Mouse (Mus musculus): ENCODE measurements around the gene Tnxb. TPM values are rescaled to one million over a fixed set of nuclear protein-coding genes. Genes with fewer than 3 reads are reported as not detected.

Gene Tnxb
- 10 to 100 TPM; 28.3 to 32.8 TPM for total RNA-seq (2021)
- long read RNA-seq, experiment 1, partial matches to known transcripts, result 2 of 2 reads
- long read RNA-seq, experiment 1, other reads (novel, unspliced or antisense), result 0 of 2 reads
- long read RNA-seq, experiment 2, result 0 reads

DNA sequence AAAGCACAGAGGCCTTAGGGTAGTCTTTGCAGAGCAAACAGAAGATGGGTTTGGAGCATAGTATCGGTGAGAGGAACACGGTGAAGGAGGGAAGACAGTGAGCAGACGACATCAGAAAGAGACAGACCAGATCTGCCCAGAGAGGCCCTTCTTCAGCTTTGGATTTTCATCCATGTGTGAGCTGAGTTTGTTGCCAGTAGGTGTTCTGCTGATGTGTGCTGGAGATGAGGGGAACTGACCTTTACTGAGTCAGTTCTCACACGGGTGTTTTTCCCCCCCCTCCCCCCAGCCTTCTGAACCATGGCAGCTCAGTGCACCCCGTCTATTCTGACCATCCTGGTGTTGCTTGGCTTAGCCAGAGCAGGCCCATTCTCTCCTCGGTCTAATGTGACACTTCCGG, at the start of gene Tnxb:
Tnxb (plus strand) TSS at position 301 of the 400 bp plus-strand sequence.
- DNase-seq (ENCODE audit: low spot score), result no peak

DNA sequence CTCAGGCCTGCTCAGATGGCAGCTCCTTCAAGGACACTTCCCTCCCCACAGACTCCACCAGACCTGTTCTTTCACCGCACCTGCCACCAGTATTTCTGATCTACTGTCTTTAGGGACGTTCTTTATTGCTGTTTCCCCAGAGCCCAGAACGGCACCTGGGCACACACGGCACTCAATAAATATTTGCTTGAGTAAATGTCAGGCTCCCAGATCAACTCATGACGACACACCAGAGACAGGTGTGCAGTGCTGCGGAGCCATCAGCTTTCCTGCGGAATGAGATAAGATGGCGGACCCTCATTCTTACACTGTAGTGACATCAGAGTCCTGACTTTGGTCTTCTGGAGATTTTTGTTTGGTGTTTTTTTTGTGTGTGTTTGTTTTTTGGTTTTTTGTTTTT, 49.3 kb upstream of the Tnxb start:
- no peak for DNase-seq (ENCODE audit: low spot score)

DNA sequence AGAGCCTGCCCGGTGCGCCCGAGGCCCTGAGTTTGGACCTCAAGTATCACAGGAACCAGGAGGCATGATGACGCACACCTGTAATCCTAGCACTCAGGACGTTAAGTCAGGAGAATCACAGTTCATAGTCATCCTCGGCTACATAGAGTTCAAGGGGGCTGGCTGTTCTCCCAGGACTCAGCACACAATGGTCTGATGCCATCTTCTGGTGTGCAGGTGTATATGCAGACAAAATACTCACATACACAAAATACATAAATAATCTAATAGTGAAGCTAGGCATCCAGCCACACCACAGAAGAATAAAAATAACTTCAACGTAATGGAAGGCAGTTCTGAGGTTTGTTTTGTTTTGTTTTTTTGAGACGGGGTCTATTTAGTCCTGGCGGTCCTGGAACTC, 47.2 kb upstream of the Tnxb start:
- no peak for DNase-seq (ENCODE audit: low spot score)

DNA sequence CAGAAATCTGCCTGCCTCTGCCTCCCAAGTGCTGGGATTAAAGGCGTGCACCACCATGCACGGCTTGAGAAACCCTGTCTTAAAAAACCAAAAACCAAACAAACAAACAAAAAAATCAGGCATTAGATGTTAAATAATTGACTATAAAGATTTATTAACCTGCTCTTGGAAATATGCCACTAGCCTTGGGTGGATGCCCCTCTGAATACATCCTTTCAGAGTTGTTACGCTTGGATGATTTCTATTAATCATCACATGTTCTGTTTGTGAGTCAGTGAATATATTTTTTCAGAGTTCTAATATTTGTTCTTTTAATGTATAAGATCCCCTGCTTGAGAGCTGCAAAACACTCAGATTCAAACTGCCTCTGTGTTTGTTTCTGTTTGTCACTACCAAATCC, 45.4 kb upstream of the Tnxb start:
- DNase-seq (ENCODE audit: low spot score), result no peak

DNA sequence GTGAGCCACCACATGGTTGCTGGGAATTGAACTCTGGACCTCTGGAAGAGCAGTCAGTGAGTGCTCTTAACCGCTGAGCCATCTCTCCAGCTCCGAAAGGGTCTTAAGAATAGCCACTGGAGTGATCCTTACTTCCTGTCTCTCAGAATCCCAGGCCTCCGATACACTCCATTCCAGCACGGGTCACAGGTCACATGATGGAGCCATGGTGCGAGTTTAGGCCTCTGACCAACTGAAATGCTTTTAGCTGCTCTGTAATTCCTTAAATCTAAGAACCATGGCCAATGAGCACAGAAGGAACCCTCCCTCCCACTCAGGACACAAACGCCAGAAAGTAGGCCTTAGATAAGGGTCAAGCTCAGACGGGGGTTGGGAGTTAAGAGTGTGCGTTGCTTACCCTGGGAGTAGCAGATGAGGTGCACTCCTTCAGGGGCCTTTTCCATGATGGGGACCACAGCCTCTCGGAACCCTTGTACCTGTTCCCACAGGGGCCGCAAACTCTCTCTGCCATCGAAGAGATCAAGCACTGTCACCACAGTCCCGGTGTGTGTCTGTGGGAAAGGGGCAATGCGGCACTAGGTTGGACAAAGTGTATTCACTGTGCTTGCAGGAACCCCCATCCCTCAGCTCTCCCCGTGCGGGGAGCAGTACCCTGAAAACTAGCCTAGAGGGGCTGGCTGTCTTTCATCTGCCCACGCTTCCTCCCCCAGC, 44.1 kb upstream of the Tnxb start:
- DNase-seq (ENCODE audit: low spot score), result no peak

DNA sequence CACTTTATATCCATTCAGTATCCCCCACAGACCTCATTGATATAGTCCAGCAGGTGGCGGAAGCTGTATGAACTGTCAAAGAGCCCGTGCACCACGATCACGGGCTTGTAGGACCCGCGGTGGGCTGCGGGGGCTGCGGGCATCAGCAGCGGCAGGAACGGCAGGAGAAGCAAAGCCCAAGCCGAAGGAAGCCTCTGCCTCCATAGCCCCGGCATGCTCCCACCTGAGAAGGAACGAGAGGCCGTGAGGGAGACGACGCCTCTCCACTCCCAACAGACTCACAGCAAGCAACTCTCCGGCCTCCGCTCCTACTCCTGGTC, 43.6 kb upstream of the Tnxb start:
- no peak for DNase-seq (ENCODE audit: low spot score)

DNA sequence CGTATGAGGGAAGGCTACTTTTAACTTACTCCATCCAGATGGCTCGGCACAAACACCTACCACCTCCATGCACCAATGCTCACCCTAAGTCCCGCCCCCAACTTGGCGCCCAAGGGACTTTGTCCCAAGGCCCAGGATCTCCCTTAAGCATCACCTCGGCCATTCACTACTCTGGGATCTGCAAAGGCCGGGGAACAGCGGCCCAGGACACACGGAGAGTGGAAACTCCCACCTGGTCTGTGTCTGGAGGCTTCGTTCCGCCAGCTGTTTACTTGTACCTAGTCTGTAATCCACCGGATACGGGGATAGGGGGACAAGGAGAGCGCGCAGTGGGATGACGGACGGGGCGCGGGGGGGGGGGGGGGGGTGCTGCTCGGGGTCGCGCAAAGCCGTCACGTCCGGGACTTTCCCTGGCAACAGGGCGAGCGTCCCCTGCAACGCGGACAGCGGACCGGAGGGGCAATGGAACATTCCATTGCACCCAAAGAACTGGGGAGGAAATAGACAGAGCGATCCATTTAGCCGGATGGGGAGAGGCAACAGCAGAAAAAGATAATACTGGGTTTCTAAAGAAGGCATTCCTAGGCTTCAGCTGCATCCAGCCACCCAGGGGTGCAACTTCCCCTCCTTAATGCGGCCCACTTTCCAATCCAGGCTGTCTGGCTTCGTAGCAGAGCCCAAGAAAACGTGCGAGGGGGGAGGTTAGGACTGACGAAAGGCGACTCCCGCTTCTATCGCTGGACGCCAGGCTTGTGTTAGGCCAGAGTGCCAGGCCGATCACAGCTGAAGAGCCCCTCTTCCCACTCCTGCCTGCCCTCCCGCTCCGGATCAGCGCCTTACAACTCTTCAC, 43.0 kb upstream of the Tnxb start:
- DNase-seq (ENCODE audit: low spot score), result peak; percentile 84

DNA sequence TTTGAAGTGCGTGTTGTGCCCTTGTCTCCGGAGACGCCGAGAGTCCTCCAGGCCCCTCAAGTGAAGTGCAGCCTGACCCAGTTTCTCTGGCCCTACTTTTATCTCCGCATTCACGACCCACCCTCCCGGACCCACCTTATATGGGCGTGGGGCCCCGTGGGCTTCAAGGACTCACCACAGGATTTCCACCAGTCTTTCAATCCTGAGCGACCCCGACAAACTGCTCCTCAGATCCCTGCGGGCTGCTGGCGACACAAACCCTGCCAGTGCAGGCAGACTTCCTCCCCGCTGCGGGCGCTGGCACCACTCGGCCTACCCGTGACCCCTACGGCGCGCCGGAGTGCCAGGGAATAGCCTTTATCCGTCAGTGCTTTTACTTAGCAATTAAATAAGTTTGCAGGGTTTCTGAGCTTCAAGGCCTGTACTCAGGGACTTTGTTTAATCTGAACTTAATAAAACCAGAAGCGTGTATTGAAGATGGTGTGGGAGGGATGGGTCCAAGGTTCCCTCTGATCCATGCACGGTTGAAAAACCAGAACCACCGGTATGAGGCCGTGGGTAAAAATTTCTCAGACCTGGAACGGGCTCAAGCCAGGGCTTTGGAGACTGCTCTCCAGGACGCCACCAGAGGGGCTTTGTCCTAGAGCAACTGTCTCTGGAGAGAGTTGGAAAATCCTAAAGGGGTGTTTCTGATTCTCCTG, 42.2 kb upstream of the Tnxb start, which contains the start of gene Ppt2:
Ppt2 (minus strand) TSS at position 568 of the 701 bp plus-strand sequence.
- DNase-seq (ENCODE audit: low spot score), result peak; percentile 50

DNA sequence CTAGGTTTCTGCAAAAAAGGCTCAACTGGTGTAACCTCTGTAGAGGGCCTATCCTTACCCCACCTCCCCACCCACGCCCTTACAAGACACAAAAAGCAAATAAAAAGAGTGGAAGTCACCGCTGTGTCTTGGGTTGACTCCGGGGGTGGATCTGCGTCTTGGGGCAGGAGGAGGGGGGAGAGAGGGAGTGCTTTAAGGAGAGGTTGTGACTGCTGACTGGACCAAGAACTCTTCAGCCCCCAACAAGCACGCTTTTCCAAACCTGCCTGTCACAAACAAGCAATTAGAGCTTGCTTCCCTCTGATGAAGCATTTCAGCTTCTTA, 41.7 kb upstream of the Tnxb start:
- DNase-seq (ENCODE audit: low spot score), result no peak

DNA sequence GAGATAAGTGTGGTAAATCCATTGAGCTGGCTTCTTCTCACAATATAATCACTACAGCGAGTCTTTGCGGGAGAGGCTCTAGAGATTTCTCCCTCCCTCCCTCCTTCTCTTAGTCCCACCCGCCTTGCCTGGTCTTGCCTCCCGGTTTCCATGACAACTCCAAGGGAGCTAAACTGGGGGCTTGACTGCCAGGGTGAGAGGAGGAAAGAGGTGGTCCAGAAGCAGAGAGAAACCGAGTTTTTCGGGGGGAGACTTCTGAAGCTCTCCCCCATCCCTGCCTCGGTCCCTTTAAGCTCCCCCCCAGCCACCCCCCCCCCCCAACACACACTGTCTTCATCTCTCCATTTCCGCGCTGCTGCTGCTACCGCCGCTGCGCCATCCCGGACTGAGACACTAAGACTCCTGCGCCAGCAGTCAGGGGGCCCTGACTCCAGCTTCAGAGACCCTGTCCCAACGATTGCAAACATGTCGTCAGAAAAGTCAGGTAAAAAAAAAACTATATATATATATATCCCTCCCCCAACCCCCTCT, 41.0 kb upstream of the Tnxb start, which contains the start of gene Prrt1:
Prrt1 (plus strand) TSS at position 313 of the 531 bp plus-strand sequence.
- DNase-seq (ENCODE audit: low spot score), result no peak

DNA sequence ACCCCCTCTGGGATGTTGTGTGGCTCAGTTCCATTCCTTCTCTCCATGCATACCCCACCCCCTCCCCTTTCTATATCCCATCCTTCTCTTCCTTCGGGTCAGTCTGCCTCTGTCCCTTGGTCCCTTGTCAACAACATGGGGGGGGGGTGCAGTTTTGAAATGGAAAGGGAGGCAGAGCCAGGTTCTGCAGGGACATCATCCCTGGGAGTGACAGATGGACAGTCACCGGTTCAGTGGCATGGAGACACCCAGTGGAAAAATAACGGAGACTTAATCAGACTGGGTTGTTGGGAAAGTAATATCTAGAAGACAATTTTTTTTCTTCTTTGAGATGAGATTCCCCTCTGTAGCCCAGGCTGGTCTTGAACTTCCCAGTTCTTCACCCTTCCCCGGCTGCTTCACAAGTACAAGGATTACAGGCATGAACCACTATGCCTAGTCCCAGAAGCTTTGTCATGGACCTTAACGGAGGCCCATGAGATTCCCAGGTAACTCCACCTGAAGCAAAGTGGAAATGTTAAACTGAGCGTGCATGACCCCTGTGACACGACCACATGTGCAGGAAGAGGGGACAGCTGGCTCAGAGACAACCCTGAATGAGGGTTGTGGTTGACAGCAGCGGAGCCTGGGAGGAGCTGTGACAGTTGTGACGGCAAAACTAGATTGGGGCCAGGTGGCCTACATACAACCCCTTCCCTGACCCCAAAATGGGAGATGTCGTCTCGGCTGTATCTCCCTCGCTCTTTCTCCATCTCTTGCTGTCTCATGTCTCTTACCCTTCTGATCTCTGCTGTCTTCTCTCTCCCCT, 40.3 kb upstream of the Tnxb start:
- no peak for DNase-seq (ENCODE audit: low spot score)

DNA sequence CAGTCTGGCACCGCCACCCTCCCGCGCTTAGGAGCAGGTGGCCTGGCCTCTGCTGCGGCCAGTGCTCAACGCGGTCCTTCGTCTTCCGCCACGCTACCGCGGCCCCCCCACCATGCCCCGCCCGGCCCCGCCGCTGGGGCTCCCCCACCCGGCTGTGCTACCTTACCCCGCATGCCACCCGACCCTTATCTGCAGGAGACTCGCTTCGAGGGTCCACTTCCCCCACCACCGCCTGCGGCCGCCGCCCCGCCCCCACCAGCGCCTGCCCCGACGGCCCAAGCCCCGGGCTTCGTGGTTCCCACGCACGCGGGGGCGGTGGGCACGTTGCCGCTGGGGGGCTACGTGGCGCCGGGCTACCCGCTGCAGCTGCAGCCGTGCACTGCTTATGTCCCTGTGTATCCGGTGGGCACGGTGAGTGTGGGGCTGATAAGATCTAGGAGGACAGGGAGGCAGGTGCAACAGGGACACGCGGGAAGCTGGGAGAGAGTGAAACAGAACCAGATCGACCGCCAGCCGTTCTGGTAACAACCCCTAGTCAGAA, 39.5 kb upstream of the Tnxb start:
- no peak for DNase-seq (ENCODE audit: low spot score)

DNA sequence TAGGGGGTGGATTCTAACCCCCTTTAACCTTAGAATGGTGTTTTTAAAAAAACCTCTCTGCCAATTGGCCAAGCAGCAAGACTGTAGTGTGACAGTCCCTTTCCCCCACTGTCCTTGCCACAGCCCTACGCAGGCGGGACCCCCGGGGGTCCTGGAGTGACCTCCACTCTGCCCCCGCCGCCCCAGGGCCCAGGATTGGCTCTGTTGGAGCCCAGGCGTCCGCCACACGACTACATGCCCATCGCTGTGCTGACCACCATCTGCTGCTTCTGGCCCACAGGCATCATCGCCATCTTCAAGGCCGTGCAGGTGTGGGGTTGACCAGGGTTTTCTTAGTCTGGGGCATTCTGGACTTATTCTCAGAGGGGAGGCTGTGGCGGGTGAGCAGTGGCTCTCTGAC, 38.7 kb upstream of the Tnxb start:
- no peak for DNase-seq (ENCODE audit: low spot score)

DNA sequence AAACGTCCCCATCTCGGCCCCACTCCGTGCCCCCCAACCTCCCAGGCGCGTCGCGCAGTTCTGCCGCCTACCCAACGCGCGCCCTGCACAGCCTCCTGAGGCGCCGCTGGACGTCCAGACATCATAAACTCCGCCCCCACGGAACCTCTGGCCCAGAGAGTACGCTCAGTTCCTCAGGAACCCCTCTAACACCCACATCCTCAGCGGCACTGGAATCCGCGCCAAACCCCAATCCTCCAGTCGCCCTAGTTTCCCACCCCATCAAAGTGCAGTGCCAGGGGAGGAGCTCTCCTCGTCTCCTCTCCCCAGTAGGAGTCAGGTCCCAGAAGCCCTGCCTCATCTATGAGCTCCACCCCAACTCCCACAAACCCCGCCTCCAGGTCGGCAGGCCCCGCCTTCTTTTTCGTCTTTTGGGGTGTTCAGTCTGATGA, 38.1 kb upstream of the Tnxb start:
- DNase-seq (ENCODE audit: low spot score), result peak; percentile 81

DNA sequence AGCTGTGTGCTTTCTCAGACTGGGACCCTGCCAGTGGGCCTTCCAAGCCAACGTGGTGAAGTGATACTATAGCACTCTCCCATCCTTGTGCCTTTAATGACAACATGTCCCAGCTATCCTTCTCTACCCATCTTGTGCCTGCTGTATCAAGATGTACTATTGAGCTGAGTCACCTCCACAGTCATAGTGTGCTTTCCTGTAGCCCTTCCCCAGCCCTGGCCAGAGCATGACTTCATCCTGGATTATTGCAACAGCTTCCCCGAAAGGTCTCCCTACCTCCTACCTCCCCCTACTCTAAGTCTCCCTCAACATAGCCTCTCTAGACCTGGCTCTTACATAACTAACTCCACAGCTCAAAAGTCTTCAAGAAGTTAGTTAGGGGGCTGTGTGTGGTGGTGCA, 34.7 kb upstream of the Tnxb start:
- no peak for DNase-seq (ENCODE audit: low spot score)

DNA sequence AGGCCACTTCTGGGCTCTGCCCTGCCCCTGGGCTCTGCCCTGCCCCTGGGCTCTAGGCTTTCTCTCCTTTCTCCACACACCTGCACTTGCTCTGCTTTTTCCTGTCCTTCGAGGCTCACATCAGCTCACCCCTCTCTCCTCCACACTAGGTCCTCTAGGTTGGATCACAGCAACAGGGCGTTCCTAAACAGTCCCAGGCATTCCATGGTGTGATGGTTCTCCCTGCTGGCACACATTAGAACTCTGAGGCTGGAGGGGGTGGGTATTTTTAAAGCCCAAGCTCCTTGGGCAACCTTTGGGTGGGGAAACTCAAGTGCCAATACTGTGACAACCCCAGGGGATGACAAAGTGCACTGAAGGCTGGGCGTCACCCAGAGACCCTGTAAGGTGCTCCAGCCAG, 32.9 kb upstream of the Tnxb start:
- DNase-seq (ENCODE audit: low spot score), result no peak

DNA sequence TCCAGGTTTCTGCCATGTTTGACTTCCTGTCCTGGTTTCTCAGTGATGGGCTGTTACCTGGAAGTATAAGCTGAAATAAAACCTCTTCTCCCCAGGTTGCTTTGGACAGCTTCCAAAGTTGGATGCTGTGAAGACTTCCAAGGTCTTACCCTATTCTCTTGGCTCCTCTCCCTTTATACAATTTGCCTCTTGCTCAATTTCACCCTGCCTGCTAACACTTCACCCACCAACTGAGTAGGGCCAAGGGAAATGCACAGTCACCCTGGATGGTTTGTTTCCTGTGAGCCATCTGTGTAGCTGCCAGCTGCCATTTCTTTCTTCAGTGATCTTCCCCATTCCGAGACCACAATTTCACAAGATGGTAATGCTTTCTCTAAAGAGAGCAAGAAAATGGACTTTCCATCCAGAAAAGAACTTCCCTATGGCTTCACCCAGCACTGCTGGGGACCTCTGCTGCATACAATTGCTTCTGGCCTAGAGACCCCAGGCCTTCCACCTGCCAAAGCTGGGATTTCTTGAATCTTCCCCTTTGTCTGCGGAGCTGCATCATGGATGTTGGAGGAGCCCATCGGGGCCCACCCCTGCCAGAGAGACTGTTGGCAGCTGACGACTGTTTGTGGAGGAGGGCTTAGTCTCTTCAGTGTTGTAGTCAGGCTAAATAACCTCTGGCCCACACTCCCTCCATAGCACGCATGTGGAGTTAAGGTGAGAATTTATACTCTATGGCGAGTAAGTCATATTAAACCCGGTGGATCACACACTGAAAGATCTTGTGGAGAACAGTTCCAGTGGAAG, 30.7 kb upstream of the Tnxb start:
- no peak for DNase-seq (ENCODE audit: low spot score)

DNA sequence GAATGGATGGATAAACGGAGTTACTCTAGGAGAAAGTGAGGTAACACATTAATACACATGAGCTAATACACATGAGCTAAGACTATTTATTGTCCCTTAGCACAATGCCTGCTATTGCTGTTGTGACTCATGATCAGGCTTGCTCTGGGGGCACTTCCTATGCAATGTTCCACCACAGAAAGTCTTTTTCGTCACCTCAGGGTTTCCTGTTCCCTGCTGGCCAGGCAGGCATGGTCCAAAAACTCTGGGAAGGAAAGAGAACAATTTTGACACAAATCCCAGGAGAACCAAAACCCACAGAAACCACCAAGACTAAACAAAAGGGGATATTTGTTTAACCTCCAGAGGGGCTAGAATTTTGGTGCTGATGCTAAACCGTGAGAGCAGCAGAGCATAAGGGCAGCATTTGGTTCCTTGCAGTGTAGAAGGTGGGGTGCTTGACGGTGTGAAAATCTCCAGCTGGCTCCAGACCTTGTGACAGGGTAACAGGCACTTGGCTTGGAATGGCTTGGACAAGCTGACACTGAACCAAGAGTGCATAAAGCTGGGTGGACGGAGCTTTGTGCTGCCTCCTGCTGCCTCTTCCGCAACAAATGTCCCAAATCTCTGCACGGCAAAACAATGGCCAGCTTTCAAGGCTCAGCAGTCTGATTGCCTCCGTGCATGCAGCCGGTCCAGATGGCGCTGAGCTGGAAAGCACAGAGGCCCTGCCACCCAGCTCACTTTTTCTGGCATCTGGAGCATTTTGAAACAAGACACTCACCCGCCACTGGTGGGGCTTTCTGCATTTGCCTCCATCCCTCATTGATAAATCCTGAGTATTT, 29.3 kb upstream of the Tnxb start:
- DNase-seq (ENCODE audit: low spot score), result no peak

DNA sequence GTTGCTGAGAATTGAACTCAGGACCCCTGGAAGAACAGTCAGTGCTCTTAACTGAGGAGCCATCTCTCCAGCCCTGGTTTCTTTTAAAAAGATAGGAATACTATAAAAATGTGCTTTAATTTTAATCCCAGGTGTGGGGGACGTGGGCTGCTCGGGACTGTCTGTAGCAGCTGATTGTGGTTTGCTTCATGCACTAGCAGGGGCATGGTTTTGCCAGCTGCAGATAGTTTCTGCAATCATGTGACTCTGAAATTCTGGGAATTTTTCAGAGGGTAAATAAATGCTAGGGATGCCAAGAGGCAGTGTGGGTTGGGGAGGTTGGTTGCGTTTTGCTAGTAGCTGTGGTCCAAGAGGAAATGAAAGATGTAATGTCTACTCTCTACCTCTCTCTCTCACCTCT, 28.4 kb upstream of the Tnxb start:
- no peak for DNase-seq (ENCODE audit: low spot score)

All from gastrocnemius, adult 18-20 months (tissue).